Mouse (Mus musculus) olfactory bulb, adult 2 months (tissue): ENCODE results near the gene Sdhc.

ENCODE experiments used
- CTCF ChIP-seq: fragments of 200-500 bp; IDR thresholded peaks from 2 replicates; pipeline ENCODE4 v1.5.1; 2012; ENCODE audit warnings: low read depth, mild to moderate bottlenecking, low read length, moderate library complexity; ENCODE audit not compliant: insufficient read depth
- POLR2A ChIP-seq: fragments of 200-500 bp; IDR thresholded peaks from 2 replicates; pipeline ENCODE4 v1.6.1; 2012; ENCODE audit warnings: mild to moderate bottlenecking, low read depth, low read length, moderate library complexity; ENCODE audit not compliant: insufficient read depth

- TF ChIP-seq CTCF: no peak
- TF ChIP-seq POLR2A: no peak
Measured at GRCm38 (mm10) chr1:171097136-171097535, 53.3 kb downstream of the Sdhc start.
